Mouse (Mus musculus) monocyte, adult 2 months (primary cell): ENCODE results near the gene Endov.

Experiments
- DNase-seq, 2 experiments: peaks; one replicate each; pipeline ENCODE4 v3.0.0; 2022; ENCODE audit warnings: low spot score in 2 of 2, low read depth in 1 of 2

The Endov gene

GRCm38 (mm10) chr11:119516677-119517361 is 25.7 kb downstream of the Endov start:
- DNase-seq, result no peak

- no peak for DNase-seq
These were observed 28.2 kb downstream of the Endov start for GRCm38 (mm10) chr11:119519387-119519786.

- no peak for DNase-seq
These were observed 29.0 kb downstream of the Endov start for GRCm38 (mm10) chr11:119520005-119520712.

GRCm38 (mm10) chr11:119520713-119521063 is 29.5 kb downstream of the Endov start:
- no peak for DNase-seq

- no peak for DNase-seq
These were observed 31.0 kb downstream of the Endov start for GRCm38 (mm10) chr11:119521920-119522710.

GRCm38 (mm10) chr11:119522779-119523178 is 31.6 kb downstream of the Endov start:
- no peak for DNase-seq

- DNase-seq, result no peak
These were observed 32.2 kb downstream of the Endov start for GRCm38 (mm10) chr11:119523392-119523791.

- DNase-seq, result peak; percentile 46 to 60
These were observed 33.4 kb downstream of the Endov start for GRCm38 (mm10) chr11:119524545-119524949.

GRCm38 (mm10) chr11:119526068-119526966 is 35.2 kb downstream of the Endov start:
- no peak for DNase-seq

GRCm38 (mm10) chr11:119528930-119529329 is 37.8 kb downstream of the Endov start:
- no peak for DNase-seq

GRCm38 (mm10) chr11:119532460-119532859 is 41.3 kb downstream of the Endov start:
- no peak for DNase-seq

GRCm38 (mm10) chr11:119533745-119534144 is 42.6 kb downstream of the Endov start:
- DNase-seq, result no peak

- no peak for DNase-seq
These were observed 48.8 kb downstream of the Endov start for GRCm38 (mm10) chr11:119539944-119540343.

GRCm38 (mm10) chr11:119540560-119540959 is 49.4 kb downstream of the Endov start:
- no peak for DNase-seq

- no peak for DNase-seq
These were observed 49.9 kb downstream of the Endov start for GRCm38 (mm10) chr11:119541082-119541481.

- DNase-seq, result no peak
These were observed 51.2 kb downstream of the Endov start for GRCm38 (mm10) chr11:119542371-119542770.

- DNase-seq, result no peak
These were observed 51.7 kb downstream of the Endov start for GRCm38 (mm10) chr11:119542886-119543285.

GRCm38 (mm10) chr11:119543816-119544517 is 52.8 kb downstream of the Endov start:
- DNase-seq, result no peak

GRCm38 (mm10) chr11:119544518-119545105 is 53.5 kb downstream of the Endov start:
- no peak for DNase-seq

- DNase-seq, result no peak
These were observed 54.1 kb downstream of the Endov start for GRCm38 (mm10) chr11:119545281-119545680.
